Mouse (Mus musculus) testis, postnatal 14 days (tissue): ENCODE measurements around the gene Mmp23.
"Not testable (repeated sequence)": the region's sequence is repeated elsewhere in the genome, so short reads cannot be mapped to it uniquely, and the experiment has no call there.

Experiments used
- DNase-seq: peaks from one replicate; pipeline ENCODE4 v3.0.0; 2021; ENCODE audit warnings: low spot score

Gene Mmp23

GRCm38 (mm10) chr4:155653086-155653450 lies at the start of gene Mmp23:
Gene Mmp23, minus strand, starts transcription at chr4:155653384.
- DNase-seq: peak; percentile 36

GRCm38 (mm10) chr4:155700425-155700824 lies 47.2 kb upstream of the Mmp23 start:
- no peak for DNase-seq

GRCm38 (mm10) chr4:155696261-155697255 lies 43.4 kb upstream of the Mmp23 start:
- DNase-seq: no peak

GRCm38 (mm10) chr4:155695531-155696062 lies 42.4 kb upstream of the Mmp23 start:
- no peak for DNase-seq

- DNase-seq: peak; percentile 47
These were observed 41.6 kb upstream of the Mmp23 start for GRCm38 (mm10) chr4:155694482-155695401.

- peak; percentile 54 for DNase-seq
These were observed 40.9 kb upstream of the Mmp23 start, which contains the start of gene Fndc10 for GRCm38 (mm10) chr4:155694111-155694481. Gene Fndc10, plus strand, starts transcription at chr4:155694342.

GRCm38 (mm10) chr4:155692421-155692820 lies 39.2 kb upstream of the Mmp23 start:
- no peak for DNase-seq

GRCm38 (mm10) chr4:155690571-155691375 lies 37.6 kb upstream of the Mmp23 start:
- no peak for DNase-seq

GRCm38 (mm10) chr4:155687764-155688163 lies 34.6 kb upstream of the Mmp23 start:
- DNase-seq: not testable (repeated sequence)

- not testable (repeated sequence) for DNase-seq
These were observed 30.6 kb upstream of the Mmp23 start for GRCm38 (mm10) chr4:155683670-155684277.

GRCm38 (mm10) chr4:155675991-155676390 lies 22.8 kb upstream of the Mmp23 start:
- no peak for DNase-seq

- DNase-seq: no peak
These were observed 18.9 kb upstream of the Mmp23 start for GRCm38 (mm10) chr4:155672082-155672481.

- DNase-seq: not testable (repeated sequence)
These were observed 17.1 kb upstream of the Mmp23 start for GRCm38 (mm10) chr4:155670236-155670635.

GRCm38 (mm10) chr4:155669598-155670075 lies 16.5 kb upstream of the Mmp23 start:
- DNase-seq: no peak

GRCm38 (mm10) chr4:155668689-155669597 lies 15.8 kb upstream of the Mmp23 start, which contains the start of gene Mib2:
Gene Mib2, minus strand, starts transcription at chr4:155669198.
- DNase-seq: peak; percentile 94

GRCm38 (mm10) chr4:155666903-155667302 lies 13.7 kb upstream of the Mmp23 start:
- no peak for DNase-seq

- DNase-seq: peak; percentile 12
These were observed 7.5 kb upstream of the Mmp23 start for GRCm38 (mm10) chr4:155660641-155661040.

GRCm38 (mm10) chr4:155658961-155659360 lies 5.8 kb upstream of the Mmp23 start:
- DNase-seq: no peak

GRCm38 (mm10) chr4:155656214-155656751 lies 3.1 kb upstream of the Mmp23 start:
- no peak for DNase-seq
